Mouse (Mus musculus) adrenal gland, adult 18-20 months (tissue): Measurements from ENCODE around the gene Atp13a1. TPM values are rescaled to one million over a fixed set of nuclear protein-coding genes. Genes with fewer than 3 reads are reported as not detected.
A peak's percentile ranks its signal among the peaks of the same experiment; 100 is the strongest.

Experiments
- DNase-seq, 2 experiments: peaks; one replicate each; pipeline ENCODE4 v3.0.0; 2021 to 2022; ENCODE audit warnings: low spot score in 2 of 2
- total RNA-seq, 2 experiments: library from RNA; stranded (reverse); gene quantifications; 1 replicate in 1 of 2; 2 replicates in 1 of 2; pipeline ENCODE4 v1.2.3; 2021

Gene Atp13a1
- total RNA-seq, 2 experiments from 2014 or later, result 34.0 to 42.8 TPM

DNA sequence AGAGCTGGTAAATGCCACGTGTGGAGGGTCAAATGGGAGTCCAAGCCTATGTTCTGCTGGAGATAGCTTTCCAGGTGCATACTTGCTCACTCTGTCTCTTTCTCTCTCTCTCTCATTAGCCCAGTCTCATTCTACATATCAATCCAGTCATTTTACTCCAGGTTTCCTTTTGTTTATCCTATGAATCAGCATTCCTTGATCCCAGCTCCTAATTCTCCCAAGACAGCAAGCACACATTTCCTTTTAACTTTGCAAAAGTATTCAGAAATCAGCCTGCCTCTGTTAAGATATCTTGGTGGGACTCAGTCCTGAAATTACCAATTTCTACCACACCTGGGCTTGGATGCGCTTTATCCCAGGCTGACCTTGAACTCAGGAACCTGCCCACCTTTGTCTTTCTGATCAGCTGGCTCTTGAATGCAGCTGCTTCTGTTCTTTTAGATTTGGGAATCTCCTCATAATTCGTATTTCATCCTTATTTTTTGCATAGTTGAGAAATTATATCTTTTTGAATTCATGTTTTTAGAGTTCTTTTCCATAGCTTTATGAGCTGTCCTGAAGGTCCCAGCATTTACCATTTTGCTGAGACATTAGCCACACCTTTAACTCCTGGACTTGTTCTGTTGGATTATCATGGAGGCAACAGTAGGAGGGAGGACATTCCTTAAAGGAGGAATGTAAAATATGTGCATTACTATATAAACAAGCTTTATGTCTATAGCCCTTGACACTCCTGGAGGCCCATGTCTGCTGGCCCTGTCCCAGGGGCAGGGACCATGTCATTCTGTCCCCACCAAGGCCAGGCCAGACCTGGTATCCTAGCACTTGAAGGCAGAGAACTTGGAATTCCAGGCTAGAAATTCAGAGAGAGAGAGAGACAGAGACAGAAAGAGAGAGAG is 56.5 kb downstream of the Atp13a1 start:
- DNase-seq, result no peak

GRCm38 (mm10) chr8:69848951-69849350 is 58.0 kb downstream of the Atp13a1 start:
- DNase-seq, result peak in 1 of 2 experiments; percentile 21

GRCm38 (mm10) chr8:69849899-69850298 is 58.9 kb downstream of the Atp13a1 start:
- DNase-seq, result no peak

- no peak for DNase-seq
Observed at GRCm38 (mm10) chr8:69850926-69851506, 60.1 kb downstream of the Atp13a1 start.

GRCm38 (mm10) chr8:69853869-69854268 is 62.9 kb downstream of the Atp13a1 start:
- DNase-seq, result no peak

Other genes with a start within 250 kb of the Atp13a1 start
- gene Zfp868, start 165.6 kb upstream of the Atp13a1 start, total RNA-seq, result 10 to 100 TPM; 11.1 to 13.3 TPM
- gene Zfp964, start 136.7 kb upstream of the Atp13a1 start, total RNA-seq, result 1 to 10 TPM; 2.7 to 3.0 TPM
- 10 to 100 TPM; 20.9 to 26.4 TPM for gene Zfp869, start 80.4 kb upstream of the Atp13a1 start, total RNA-seq
- 1 to 10 TPM; 3.5 to 4.6 TPM for gene Zfp963, start 41.2 kb upstream of the Atp13a1 start, total RNA-seq
- under 1 TPM in 1 of 2 experiments, not detected in 1; 0.64 TPM for gene Gm20422, start 16.3 kb upstream of the Atp13a1 start, total RNA-seq
- gene Zfp866, start within 50 bp of the Atp13a1 start, total RNA-seq, result 10 to 100 TPM; 20.1 to 24.1 TPM
- 10 to 100 TPM in 1 of 2 experiments, 1 to 10 TPM in 1; 8.3 to 10.6 TPM for gene Gmip, start 17.5 kb downstream of the Atp13a1 start, total RNA-seq
- 1 to 10 TPM; 1.8 to 2.0 TPM for gene Lpar2, start 31.3 kb downstream of the Atp13a1 start, total RNA-seq
- gene Pbx4, start 41.3 kb downstream of the Atp13a1 start, total RNA-seq, result 1 to 10 TPM; 1.2 to 1.3 TPM
- gene Cilp2, start 96.5 kb downstream of the Atp13a1 start, total RNA-seq, result under 1 TPM; 0.06 to 0.10 TPM
- under 1 TPM; 0.51 to 0.60 TPM for gene Tssk6, start 111.0 kb downstream of the Atp13a1 start, total RNA-seq
- 100 to 1,000 TPM; 176 to 210 TPM for gene Ndufa13, start 111.4 kb downstream of the Atp13a1 start, total RNA-seq
- 1 to 10 TPM; 2.2 to 3.1 TPM for gene Yjefn3, start 111.5 kb downstream of the Atp13a1 start, total RNA-seq
- gene Gatad2a, start 205.2 kb downstream of the Atp13a1 start, total RNA-seq, result 100 to 1,000 TPM; 102 to 111 TPM